ENCODE assay signal across 12 mouse cellular contexts in the genomic region with DNA sequence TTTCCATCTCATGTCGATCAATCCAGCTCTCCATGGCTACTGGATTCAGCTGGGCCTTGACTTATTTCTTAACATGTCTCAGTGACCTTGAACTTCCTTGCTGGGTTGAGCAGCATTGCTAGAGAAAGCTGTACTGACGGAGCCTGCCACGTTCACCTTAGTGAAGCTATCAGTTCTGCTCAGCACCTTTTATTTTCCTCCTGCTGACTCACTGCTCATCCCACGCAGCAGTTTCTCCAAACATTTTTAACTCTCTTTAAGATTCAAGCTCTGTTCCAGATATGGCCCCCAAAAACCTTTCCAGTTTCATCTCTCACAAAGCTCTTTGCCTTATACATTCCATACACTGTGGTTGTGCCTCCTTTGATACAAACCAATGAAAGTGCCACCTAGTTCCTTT.
A peak's percentile ranks its signal among the peaks of the same experiment; 100 is the strongest.
DNase-seq lines count a peak whose midpoint lies in the region.
"Had no signal": no experiment of that assay in that cellular context is flagged by ENCODE, and none has a peak within 500 bp of the region (broad histone marks: within the 10 kb centered on the region; RNA-seq: fewer than 3 reads in every experiment).

No protein-coding gene starts in this region.

- intact Hi-C loops in left cerebral cortex, postnatal 36 days (cut with DNase I): no loop called here

- peak; percentile 35 to 79 for DNase-seq in frontal cortex, adult 2 months (ENCODE audit: extremely low spot score in 1 of 2, low spot score in 1 of 2)
- DNase-seq in frontal cortex, postnatal 10 days (ENCODE audit: low spot score in 2 of 2): no peak
- peak; percentile 77 for DNase-seq in brain, adult 2 months (ENCODE audit: low read depth, low spot score)
- peak; percentile 45 to 71 for DNase-seq in frontal cortex, postnatal 36 days (ENCODE audit: low spot score in 2 of 2)
- peak; percentile 24 to 45 for DNase-seq in left cerebral cortex, postnatal 36 days (ENCODE audit: low spot score in 2 of 2)
- DNase-seq in gastrocnemius, adult 18-20 months (ENCODE audit: low spot score): no peak
- no peak for DNase-seq in kidney, adult 8-10 months
- DNase-seq: cerebellum, adult 8-10 months; cerebellum, postnatal 36 days; gastrocnemius, adult 2 months; kidney, postnatal 10 days; lung, embryonic 14.5 days had no signal

Comparison
In these comparisons a context has a peak if more than half of its experiments do, and no peak if none do; other contexts are left out.
1. DNase-seq: peak in frontal cortex, adult 2 months (2 of 2), brain, adult 2 months (single experiment), frontal cortex, postnatal 36 days (2 of 2) and left cerebral cortex, postnatal 36 days (2 of 2); none in frontal cortex, postnatal 10 days (0 of 2), gastrocnemius, adult 18-20 months (single experiment) and kidney, adult 8-10 months (0 of 2).